Mouse (Mus musculus) heart, adult 2 months (tissue): ENCODE measurements at regions not wholly inside any gene's neighbourhood (a gene's known extent, or its start where the extent isn't known, plus 50 kb on each side); places are given as distances from the start of the nearest gene placed in this dataset.

ENCODE experiments used
- DNase-seq, 2 experiments: peaks; one replicate each; pipeline ENCODE4 v3.0.0; 2021
- H3K27ac ChIP-seq: fragments of 200-600 bp; 2 replicates; pipeline ENCODE4 v1.8.1; 2022
- H3K27me3 ChIP-seq: fragments of 200-500 bp; 2 replicates; pipeline ENCODE4 v1.6.1; 2012; ENCODE audit warnings: mild to moderate bottlenecking, low read length, inconsistent platforms, mixed read lengths; ENCODE audit not compliant: control insufficient read depth, insufficient read depth
- H3K36me3 ChIP-seq: fragments of 200-500 bp; 2 replicates; pipeline ENCODE4 v1.6.1; 2012; ENCODE audit warnings: low read length, inconsistent platforms; ENCODE audit not compliant: control insufficient read depth, insufficient read depth
- H3K4me1 ChIP-seq: fragments of 200-500 bp; 2 replicates; pipeline ENCODE4 v1.6.1; 2011; ENCODE audit warnings: low read length; ENCODE audit not compliant: control insufficient read depth, insufficient read depth
- H3K4me3 ChIP-seq: fragments of 200-600 bp; 2 replicates; pipeline ENCODE4 v1.8.1; 2022
- H3K79me2 ChIP-seq: fragments of 200-500 bp; replicated peaks from 2 replicates; pipeline ENCODE4 v1.6.1; 2012; ENCODE audit warnings: mild to moderate bottlenecking, inconsistent platforms, low read length, moderate library complexity, mixed read lengths; ENCODE audit not compliant: control insufficient read depth, insufficient read depth
- H3K9ac ChIP-seq: fragments of 200-500 bp; 2 replicates; pipeline ENCODE4 v1.6.1; 2012; ENCODE audit warnings: low read depth, mild to moderate bottlenecking, control low read depth, inconsistent platforms, low read length, mixed read lengths
- CTCF ChIP-seq: fragments of 200-600 bp; IDR thresholded peaks from 2 replicates; pipeline ENCODE4 v1.8.1; 2022; ENCODE audit warnings: antibody characterized with exemption, mild to moderate bottlenecking, moderate library complexity
- EP300 ChIP-seq: fragments of 200-500 bp; IDR thresholded peaks from 2 replicates; pipeline ENCODE4 v1.6.1; 2011; ENCODE audit warnings: low read depth, low read length, control low read depth; ENCODE audit not compliant: insufficient read depth
- POLR2A ChIP-seq: fragments of 200-500 bp; IDR thresholded peaks from 2 replicates; pipeline ENCODE4 v1.6.1; 2011; ENCODE audit warnings: mild to moderate bottlenecking, low read depth, low read length, control low read depth; ENCODE audit not compliant: insufficient read depth
- WGBS: fragments of 180-500 bp; shearing (Covaris S2); methylation state at CpG from one replicate; pipeline ENCODE4 v1.1.7; 2018; 5-methylcytosine and 5-hydroxymethylcytosine counted together
- intact Hi-C: fragments of 180-260 bp; cut with DNase I; formaldehyde crosslinking; loops from one replicate; pipeline ENCODE4 v1.15.1; 2025

DNA sequence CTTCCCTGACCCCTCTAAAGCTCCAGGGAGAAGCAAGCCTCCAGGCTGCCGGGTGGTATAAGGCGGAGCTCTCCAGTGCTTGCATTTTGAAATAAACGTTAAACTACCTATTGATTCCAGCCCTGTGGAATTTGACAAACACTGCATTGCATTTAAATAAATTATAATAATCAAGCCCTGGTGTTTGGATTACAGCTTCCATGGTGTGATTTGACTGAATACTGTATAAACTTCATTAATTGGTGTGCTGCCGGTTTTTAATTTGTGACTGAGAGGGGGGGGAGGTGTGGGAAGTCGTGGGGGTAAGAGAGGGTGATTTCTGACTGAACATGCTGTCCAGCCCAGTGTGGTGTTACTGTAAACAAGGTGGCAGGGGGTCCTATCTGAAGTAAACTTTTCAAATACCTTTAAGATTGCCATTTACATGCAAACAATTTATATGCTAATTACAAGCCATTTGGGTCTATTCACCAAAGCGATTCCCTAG, 282.9 kb upstream of the Irx2 start:
- no peak overlapping the region for H3K4me3 ChIP-seq
- intact Hi-C loops, result no loop called here
- no peaks in the 10 kb centered on the region for H3K36me3 ChIP-seq
- H3K4me1 ChIP-seq, result no peaks in the 10 kb centered on the region
- no peaks in the 10 kb centered on the region for H3K79me2 ChIP-seq
- H3K27me3 ChIP-seq, result no peaks in the 10 kb centered on the region
- 29% methylated on average over 6 of the region's 6 CpGs for WGBS
- no peak for TF ChIP-seq CTCF
- no peak for TF ChIP-seq POLR2A
- no peak for TF ChIP-seq EP300
- no peak overlapping the region for H3K27ac ChIP-seq
- DNase-seq, result no peak
- H3K9ac ChIP-seq, result no peak overlapping the region

DNA sequence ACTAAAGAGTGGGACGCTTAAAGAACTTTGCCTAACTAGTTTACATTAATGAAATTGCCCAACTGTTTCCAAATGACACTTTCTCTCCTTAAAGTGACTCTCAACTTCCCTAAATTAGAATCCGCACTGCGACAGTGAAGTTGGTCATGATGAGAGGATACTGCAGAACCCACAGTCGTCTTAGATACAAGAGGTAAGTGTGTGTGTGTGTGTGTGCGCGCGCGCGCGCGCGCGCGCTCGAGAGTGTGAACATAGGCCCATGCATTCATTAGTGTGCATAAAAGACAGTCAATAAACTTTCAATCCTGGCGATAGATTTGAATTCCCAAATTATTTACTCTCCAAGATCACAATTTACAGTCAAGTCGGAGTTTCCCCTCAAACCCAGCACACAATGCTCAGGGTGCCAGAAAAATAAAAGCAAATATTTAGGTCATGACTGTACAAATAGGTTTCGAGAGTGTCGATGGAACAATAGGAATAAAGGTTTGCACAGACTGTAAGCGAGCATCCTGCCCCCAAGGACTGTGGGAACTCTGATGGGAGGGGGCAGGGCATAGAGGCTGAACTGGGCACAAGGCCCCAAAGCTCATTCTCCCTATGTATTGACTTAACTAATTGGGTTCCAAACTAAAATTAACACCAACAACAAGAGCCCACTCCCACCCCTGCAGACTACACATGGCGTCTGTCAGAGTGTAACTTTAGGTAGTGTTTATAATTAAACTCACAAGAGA, 282.2 kb upstream of the Irx2 start:
- Histone ChIP-seq H3K9ac (no peak overlapping the region), H3K4me3 (no peak overlapping the region), H3K36me3 (no peaks in the 10 kb centered on the region), H3K27me3 (no peaks in the 10 kb centered on the region), H3K4me1 (no peaks in the 10 kb centered on the region), H3K27ac (no peak overlapping the region), H3K79me2 (no peaks in the 10 kb centered on the region)
- 49% methylated on average over 21 of the region's 21 CpGs for WGBS
- TF ChIP-seq CTCF, result no peak
- no peak for TF ChIP-seq EP300
- intact Hi-C loops, result no loop called here
- no peak for DNase-seq

DNA sequence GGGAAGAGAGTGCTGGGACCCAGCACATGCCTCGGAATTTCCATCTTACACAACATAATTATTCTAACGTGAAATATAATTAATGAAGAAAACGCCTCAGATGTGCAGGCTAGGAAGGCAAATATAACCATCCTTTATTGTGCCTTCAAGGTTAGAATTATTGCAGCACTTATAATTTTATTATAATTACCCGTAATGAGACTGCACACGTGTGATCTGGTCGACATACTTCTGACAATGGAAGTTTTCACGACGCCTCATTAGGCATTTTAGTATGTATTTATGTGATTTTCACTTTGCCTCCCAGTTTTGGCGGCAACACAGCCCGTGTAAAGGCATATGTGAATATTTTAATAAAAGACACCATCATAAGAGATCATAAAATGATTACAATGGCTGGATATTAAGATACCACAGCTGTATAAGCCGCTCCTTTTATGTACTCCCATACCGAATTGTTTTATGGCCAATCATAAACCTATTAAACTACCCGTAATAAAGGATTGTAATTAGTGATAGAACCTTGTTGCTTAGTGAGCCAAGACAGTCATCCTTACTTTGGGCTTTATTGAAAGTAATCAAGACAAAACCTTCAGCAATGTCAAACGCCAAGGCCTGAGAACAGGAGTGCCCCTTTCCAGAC, 281.6 kb upstream of the Irx2 start:
- Histone ChIP-seq H3K9ac (no peak overlapping the region), H3K79me2 (no peaks in the 10 kb centered on the region), H3K4me1 (no peaks in the 10 kb centered on the region), H3K4me3 (no peak overlapping the region), H3K36me3 (no peaks in the 10 kb centered on the region), H3K27ac (no peak overlapping the region), H3K27me3 (no peaks in the 10 kb centered on the region)
- DNase-seq, result no peak
- intact Hi-C loops, result no loop called here
- TF ChIP-seq CTCF, result no peak
- no peak for TF ChIP-seq EP300
- no peak for TF ChIP-seq POLR2A
- WGBS, result 85% methylated on average over 14 of the region's 14 CpGs

DNA sequence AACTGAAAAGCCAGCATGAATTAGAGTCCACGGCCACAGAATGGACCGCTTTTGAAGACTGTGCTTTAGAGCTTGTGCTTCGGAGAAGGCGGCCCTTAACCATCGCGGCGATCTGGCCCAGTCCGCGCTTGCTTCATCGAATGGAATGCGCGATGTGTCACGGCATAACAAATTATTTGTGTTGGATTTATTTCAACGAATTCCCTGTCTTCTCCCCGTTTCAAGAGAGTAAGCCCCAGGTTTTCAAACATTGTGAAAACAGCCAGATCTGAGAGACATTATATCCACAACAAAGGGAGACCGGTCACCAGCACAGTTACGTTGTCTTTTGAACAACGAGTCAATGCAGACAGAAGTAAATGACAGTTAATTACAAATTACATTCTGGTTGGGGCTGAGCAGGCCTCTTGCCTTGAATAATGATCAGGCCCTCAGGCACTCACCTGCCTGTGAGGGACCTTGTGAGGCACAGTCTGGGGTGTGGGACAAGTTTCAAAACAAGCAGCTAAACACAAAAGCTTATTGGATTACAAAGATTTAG, 275.9 kb upstream of the Irx2 start:
- H3K4me3 ChIP-seq, result no peak overlapping the region
- DNase-seq, result no peak
- intact Hi-C loops, result no loop called here
- no peaks in the 10 kb centered on the region for H3K79me2 ChIP-seq
- no peak overlapping the region for H3K27ac ChIP-seq
- no peak overlapping the region for H3K9ac ChIP-seq
- no peak for TF ChIP-seq EP300
- no peak for TF ChIP-seq CTCF
- TF ChIP-seq POLR2A, result no peak
- H3K36me3 ChIP-seq, result no peaks in the 10 kb centered on the region
- H3K27me3 ChIP-seq, result no peaks in the 10 kb centered on the region
- WGBS, result 82% methylated on average over 18 of the region's 18 CpGs
- no peaks in the 10 kb centered on the region for H3K4me1 ChIP-seq

DNA sequence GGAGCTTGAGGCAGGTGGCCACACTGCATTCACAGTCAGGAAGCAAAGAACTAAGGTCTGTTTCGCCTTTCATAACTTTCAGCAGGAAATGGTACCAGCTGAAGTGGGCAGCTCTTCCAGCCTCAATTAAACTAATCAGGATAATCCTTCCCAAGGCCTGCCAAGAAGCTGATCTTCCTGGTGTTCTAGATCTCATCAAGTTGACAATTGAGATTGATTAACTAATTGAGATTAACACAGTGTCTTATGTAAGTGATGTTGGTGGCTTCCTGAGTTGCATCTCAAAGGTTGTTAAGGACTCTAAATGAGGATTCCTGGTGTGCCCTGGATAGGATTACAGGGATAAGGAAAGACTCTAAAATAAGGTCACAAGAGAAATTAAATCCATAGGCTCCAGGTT, 273.3 kb upstream of the Irx2 start:
- Histone ChIP-seq H3K79me2 (no peaks in the 10 kb centered on the region), H3K4me3 (no peak overlapping the region), H3K36me3 (no peaks in the 10 kb centered on the region), H3K9ac (no peak overlapping the region), H3K27me3 (no peaks in the 10 kb centered on the region), H3K4me1 (no peaks in the 10 kb centered on the region), H3K27ac (no peak overlapping the region)
- intact Hi-C loops, result no loop called here
- no peak for DNase-seq
- no peak for TF ChIP-seq POLR2A
- no peak for TF ChIP-seq EP300
- no peak for TF ChIP-seq CTCF
- WGBS, result 76% methylated on average over 1 of the region's 1 CpGs

DNA sequence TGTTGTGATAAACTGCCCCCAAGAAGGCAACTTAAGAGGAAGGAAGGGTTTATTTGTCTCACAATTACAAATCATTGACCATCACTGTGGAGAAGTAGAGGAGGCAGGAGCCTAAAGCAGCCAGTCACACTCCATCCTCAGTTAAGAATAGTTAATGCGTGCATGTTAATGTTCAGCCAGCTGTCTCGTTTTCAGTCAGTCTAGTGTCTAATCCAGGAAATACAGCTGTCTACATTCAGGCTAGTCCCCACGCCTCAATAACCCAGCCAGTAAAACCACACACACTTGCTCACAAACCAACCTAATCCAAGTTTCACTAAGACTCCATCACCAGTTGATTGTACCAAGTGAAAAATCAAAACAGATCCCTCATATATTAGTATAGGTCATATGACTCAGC, 272.8 kb upstream of the Irx2 start:
- TF ChIP-seq EP300 (no peak), POLR2A (no peak), CTCF (no peak)
- Histone ChIP-seq H3K9ac (no peak overlapping the region), H3K79me2 (no peaks in the 10 kb centered on the region), H3K36me3 (no peaks in the 10 kb centered on the region), H3K27me3 (no peaks in the 10 kb centered on the region), H3K27ac (no peak overlapping the region), H3K4me1 (no peaks in the 10 kb centered on the region), H3K4me3 (no peak overlapping the region)
- WGBS, result 65% methylated on average over 3 of the region's 3 CpGs
- intact Hi-C loops, result no loop called here
- no peak for DNase-seq
